Mouse (Mus musculus) C2C12 (cell line): Measurements from ENCODE around the gene Susd1.

Experiments
- CTCF ChIP-seq: IDR thresholded peaks from one replicate; pipeline ENCODE4 v1.5.1; 2011; ENCODE audit not compliant: control insufficient read depth, insufficient read depth, insufficient read length
- FOSL1 ChIP-seq: IDR thresholded peaks from one replicate; pipeline ENCODE4 v1.8.0; 2011; ENCODE audit warnings: mild to moderate bottlenecking, low read length; ENCODE audit not compliant: poor library complexity, insufficient read depth, severe bottlenecking
- USF1 ChIP-seq: IDR thresholded peaks from one replicate; pipeline ENCODE4 v1.6.1; 2011; ENCODE audit warnings: low read depth, mild to moderate bottlenecking, control low read depth, moderate library complexity

- no peak for TF ChIP-seq FOSL1
- no peak for TF ChIP-seq USF1
- TF ChIP-seq CTCF, result no peak
These were observed 172.8 kb downstream of the Susd1 start for GRCm38 (mm10) chr4:59265631-59266030.
